26 mouse cellular contexts compared by ENCODE assay signal in the genomic region with DNA sequence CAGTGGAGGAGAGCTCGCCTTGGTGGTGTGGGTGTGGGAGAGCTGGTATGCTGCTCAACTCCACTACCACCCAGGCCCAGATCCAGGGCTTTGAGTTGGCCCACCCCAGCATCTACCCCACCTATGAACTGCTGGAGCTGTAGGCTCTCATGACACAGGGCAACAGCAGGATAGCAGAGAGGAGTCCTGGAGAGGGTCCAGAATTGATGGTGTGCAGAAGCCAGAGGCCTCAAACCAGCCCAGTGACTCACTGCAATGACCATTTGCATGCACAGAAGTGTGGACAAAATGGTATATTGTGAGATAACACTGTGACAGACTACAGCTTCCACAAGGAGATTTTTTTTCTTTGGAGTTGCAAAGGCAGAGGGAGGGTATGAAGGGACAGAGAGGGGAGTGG. TPM values are rescaled to one million over a fixed set of nuclear protein-coding genes. Genes with fewer than 3 reads are reported as not detected.
A peak's percentile ranks its signal among the peaks of the same experiment; 100 is the strongest.
DNase-seq lines count a peak whose midpoint lies in the region; ATAC-seq and TF ChIP-seq lines count a peak whose summit lies in the region.
"Had no signal": no experiment of that assay in that cellular context is flagged by ENCODE, and none has a peak within 500 bp of the region (broad histone marks: within the 10 kb centered on the region; RNA-seq: fewer than 3 reads in every experiment).

No protein-coding gene starts in this region.

- ATAC-seq in heart, embryonic 16.5 days (replicated peaks; ENCODE audit: extremely low read depth, insufficient read depth, low FRiP score), result 0 out of 2 replicates have a peak, but pooled peaks have one; percentile 32
- ATAC-seq in stomach, embryonic 14.5 days (ENCODE audit: insufficient number of reproducible peaks, insufficient read depth, low FRiP score, low read depth), result 0 out of 2 replicates have a peak, but pooled peaks have one; percentile 16
- no peak for ATAC-seq in stomach, postnatal 0 days (ENCODE audit: low FRiP score, low TSS enrichment)
- ATAC-seq: CD4-positive, CD25-positive, alpha-beta regulatory T cell, adult 4 months; forebrain, embryonic 15.5 days had no signal

- no peaks in the 10 kb centered on the region for H3K9me3 ChIP-seq in heart, embryonic 16.5 days (replicated peaks; ENCODE audit: control insufficient read depth, low read length)
- H3K9me3 ChIP-seq in stomach, embryonic 14.5 days (ENCODE audit: control insufficient read depth, low read depth, low read length), result no peaks in the 10 kb centered on the region
- H3K9me3 ChIP-seq in stomach, postnatal 0 days (ENCODE audit: control insufficient read depth, low read length), result no peaks in the 10 kb centered on the region
- H3K9me3 ChIP-seq: embryonic facial prominence, embryonic 10.5 days; embryonic facial prominence, embryonic 13.5 days; forebrain, embryonic 12.5 days; forebrain, embryonic 15.5 days; heart, embryonic 10.5 days; heart, embryonic 13.5 days; hindbrain, embryonic 12.5 days; hindbrain, embryonic 15.5 days had no signal

- H3K27me3 ChIP-seq in heart, embryonic 16.5 days (ENCODE audit: control insufficient read depth, insufficient read depth, low read length), result no peaks in the 10 kb centered on the region
- H3K27me3 ChIP-seq in stomach, embryonic 14.5 days (ENCODE audit: control insufficient read depth, insufficient read depth, low read length), result no peaks in the 10 kb centered on the region
- H3K27me3 ChIP-seq in stomach, postnatal 0 days (ENCODE audit: control insufficient read depth, insufficient read depth, low read length), result no peaks in the 10 kb centered on the region
- H3K27me3 ChIP-seq: embryonic facial prominence, embryonic 13.5 days; forebrain, embryonic 12.5 days; forebrain, embryonic 15.5 days; heart, embryonic 13.5 days; hindbrain, embryonic 12.5 days; hindbrain, embryonic 15.5 days had no signal

- 82% methylated on average over 1 of the region's 1 CpGs for WGBS in heart, embryonic 16.5 days
- WGBS in stomach, embryonic 14.5 days, result 93% methylated on average over 1 of the region's 1 CpGs
- 83% methylated on average over 1 of the region's 1 CpGs for WGBS in stomach, postnatal 0 days

- H3K4me3 ChIP-seq in heart, embryonic 16.5 days (ENCODE audit: low read length), result no peak overlapping the region
- no peak overlapping the region for H3K4me3 ChIP-seq in stomach, embryonic 14.5 days (ENCODE audit: low read depth, low read length)
- no peak overlapping the region for H3K4me3 ChIP-seq in stomach, postnatal 0 days (ENCODE audit: low read depth, low read length)
- H3K4me3 ChIP-seq: embryonic facial prominence, embryonic 10.5 days; embryonic facial prominence, embryonic 13.5 days; erythroblast, embryonic 14.5 days; forebrain, embryonic 12.5 days; forebrain, embryonic 15.5 days; heart, adult 2 months; heart, embryonic 10.5 days; heart, embryonic 13.5 days; hindbrain, embryonic 12.5 days; hindbrain, embryonic 15.5 days had no signal

- H3K9ac ChIP-seq in heart, embryonic 16.5 days (ENCODE audit: low read length), result no peak overlapping the region
- no peak overlapping the region for H3K9ac ChIP-seq in stomach, embryonic 14.5 days (replicated peaks; ENCODE audit: low read depth, low read length)
- no peak overlapping the region for H3K9ac ChIP-seq in stomach, postnatal 0 days (ENCODE audit: low read length)
- H3K9ac ChIP-seq: embryonic facial prominence, embryonic 13.5 days; forebrain, embryonic 12.5 days; forebrain, embryonic 15.5 days; heart, embryonic 13.5 days; hindbrain, embryonic 12.5 days; hindbrain, embryonic 15.5 days had no signal

- no peaks in the 10 kb centered on the region for H3K36me3 ChIP-seq in heart, embryonic 16.5 days (ENCODE audit: control insufficient read depth, insufficient read depth)
- H3K36me3 ChIP-seq in stomach, embryonic 14.5 days (ENCODE audit: control insufficient read depth, insufficient read depth, low read length), result peaks cover 10% of the 10 kb centered on the region; the same call in 1 of the 2 replicates
- no peaks in the 10 kb centered on the region for H3K36me3 ChIP-seq in stomach, postnatal 0 days (ENCODE audit: control insufficient read depth, insufficient read depth, low read length)
- H3K36me3 ChIP-seq: forebrain, embryonic 15.5 days had no signal

- no peak for DNase-seq in heart, adult 11 months
- DNase-seq in stomach, postnatal 0 days (ENCODE audit: low spot score), result no peak
- DNase-seq in NIH3T3 (ENCODE audit: low read depth), result peak; percentile 80
- DNase-seq in right cerebral cortex, postnatal 36 days (ENCODE audit: low spot score in 2 of 2), result no peak
- no peak for DNase-seq in layer of hippocampus, adult 8-10 months (ENCODE audit: low spot score in 2 of 2)
- DNase-seq: adrenal gland, adult 8-10 months; adrenal gland, postnatal 25 days; cerebellum, adult 11-12 months; cerebellum, adult 8-10 months; cerebellum, postnatal 10 days; cerebellum, postnatal 36 days; embryo, embryonic 11 days; gastrocnemius, postnatal 25 days; heart, adult 2 months had no signal

- H3K27ac ChIP-seq in heart, embryonic 16.5 days (ENCODE audit: low read length), result no peak overlapping the region
- H3K27ac ChIP-seq in stomach, embryonic 14.5 days (ENCODE audit: low read length), result no peak overlapping the region
- no peak overlapping the region for H3K27ac ChIP-seq in stomach, postnatal 0 days (replicated peaks)
- H3K27ac ChIP-seq: embryonic facial prominence, embryonic 10.5 days; embryonic facial prominence, embryonic 13.5 days; forebrain, embryonic 12.5 days; forebrain, embryonic 15.5 days; heart, adult 2 months; heart, embryonic 10.5 days; heart, embryonic 13.5 days; hindbrain, embryonic 12.5 days; hindbrain, embryonic 15.5 days had no signal

- no peak overlapping the region for H3K4me2 ChIP-seq in heart, embryonic 16.5 days (ENCODE audit: low read depth, low read length)
- no peak overlapping the region for H3K4me2 ChIP-seq in stomach, embryonic 14.5 days (replicated peaks; ENCODE audit: low read depth, low read length)
- no peak overlapping the region for H3K4me2 ChIP-seq in stomach, postnatal 0 days (replicated peaks; ENCODE audit: low read depth)
- H3K4me2 ChIP-seq: embryonic facial prominence, embryonic 13.5 days; forebrain, embryonic 12.5 days; forebrain, embryonic 15.5 days; heart, embryonic 13.5 days; hindbrain, embryonic 12.5 days; hindbrain, embryonic 15.5 days had no signal

- TF ChIP-seq CTCF in stomach, postnatal 0 days (IDR thresholded peaks at IDR 0.05; ENCODE audit: low read depth), result no peak

- H3K4me1 ChIP-seq in heart, embryonic 16.5 days (ENCODE audit: control insufficient read depth, insufficient read depth, low read length), result no peaks in the 10 kb centered on the region
- peaks cover 24% of the 10 kb centered on the region for H3K4me1 ChIP-seq in stomach, embryonic 14.5 days (ENCODE audit: control insufficient read depth, insufficient read depth, low read length)
- peaks cover 2% of the 10 kb centered on the region for H3K4me1 ChIP-seq in stomach, postnatal 0 days (replicated peaks; ENCODE audit: control insufficient read depth, insufficient read depth)

- no peak for TF ChIP-seq EP300 in stomach, postnatal 0 days (optimal IDR thresholded peaks at IDR 0.05)

RNA-seq across cellular contexts. Expression of a gene that starts 20.8 kb away (rescaled TPM):
- 89.3 and 90.1 TPM in 2 replicates for polyA plus RNA-seq in heart, embryonic 16.5 days (2015; fragmentation: Nextera tagmentation; extraction: Ambion mirVana)
- 116 and 118 TPM in 2 replicates for polyA plus RNA-seq in stomach, embryonic 14.5 days (2014; fragmentation: Nextera tagmentation; extraction: Ambion mirVana)
- 76.8 and 86.4 TPM in 2 replicates for polyA plus RNA-seq in stomach, postnatal 0 days (2015; fragmentation: Nextera tagmentation; extraction: Ambion mirVana)
- 10 to 100 TPM; 66.2 to 69.6 (median 67.9) TPM for total RNA-seq in layer of hippocampus, adult 8-10 months (2022)

RNA-seq across cellular contexts. Expression of a gene that starts 21.1 kb away (rescaled TPM):
- polyA plus RNA-seq in heart, embryonic 16.5 days (2015; fragmentation: Nextera tagmentation; extraction: Ambion mirVana), result 41.9 and 44.1 TPM in 2 replicates
- 44.0 and 46.6 TPM in 2 replicates for polyA plus RNA-seq in stomach, embryonic 14.5 days (2014; fragmentation: Nextera tagmentation; extraction: Ambion mirVana)
- polyA plus RNA-seq in stomach, postnatal 0 days (2015; fragmentation: Nextera tagmentation; extraction: Ambion mirVana), result 29.0 and 31.6 TPM in 2 replicates
- total RNA-seq in layer of hippocampus, adult 8-10 months (2022), result 10 to 100 TPM; 17.0 to 19.1 (median 17.7) TPM
